Mouse (Mus musculus) inflammation-experienced regulatory T-cells, adult 16 weeks (primary cell): ENCODE measurements around the gene Mrpl50. TPM values are rescaled to one million over a fixed set of nuclear protein-coding genes. Genes with fewer than 3 reads are reported as not detected.

Experiments
- polyA plus RNA-seq: library from polyadenylated mRNA; unstranded; fragments of 100-300 nt; shearing (Covaris generic); gene quantifications from one replicate; pipeline ENCODE4 v1.2.1, GENCODE M21; 2017

The Mrpl50 gene
- 33.1 TPM for polyA plus RNA-seq

GRCm38 (mm10) chr4:49520572-49521340 is at the start of gene Mrpl50, which contains the start of gene Zfp189:
Gene Mrpl50 (minus strand): TSS chr4:49521093.
Gene Zfp189 (plus strand): TSS chr4:49521176.

GRCm38 (mm10) chr4:49549383-49549782 is 28.5 kb upstream of the Mrpl50 start, which contains the start of gene Aldob:
Gene Aldob (minus strand): TSS chr4:49549546.

DNA sequence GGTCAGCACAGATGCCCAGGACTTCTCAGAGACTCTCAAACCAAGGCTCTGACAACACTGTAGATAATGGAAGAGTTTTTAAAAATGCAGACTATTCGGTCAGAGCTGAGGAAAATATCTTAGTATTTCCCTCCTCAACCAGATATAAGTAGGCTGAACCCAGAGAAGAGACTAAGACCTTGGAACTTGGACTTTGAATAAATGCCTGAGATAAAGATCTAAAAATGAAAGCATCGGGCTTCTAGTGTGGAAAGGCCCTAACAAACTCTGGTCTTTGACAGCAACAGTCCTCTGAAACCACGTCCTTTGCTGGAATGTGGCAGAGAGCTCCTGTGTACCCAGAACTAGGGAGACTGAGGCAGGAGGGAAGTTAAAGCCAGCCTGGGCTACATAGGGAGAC is 14.5 kb downstream of the Mrpl50 start, which contains the start of gene Baat:
TSS of gene Baat (minus strand) at position 172 of the 400 bp plus-strand sequence.

GRCm38 (mm10) chr4:49473435-49474100 is 47.3 kb downstream of the Mrpl50 start, which contains the start of gene Acnat1:
Gene Acnat1 (minus strand): TSS chr4:49473912.

Other genes starting within 250 kb of the Mrpl50 start
- not detected for gene Acnat2, start 112.9 kb downstream of the Mrpl50 start, polyA plus RNA-seq
- gene Acnat1, start 47.2 kb downstream of the Mrpl50 start, polyA plus RNA-seq = not detected
- not detected for gene Baat, start 14.5 kb downstream of the Mrpl50 start, polyA plus RNA-seq
- 6.2 TPM for gene Zfp189, start 83 bp upstream of the Mrpl50 start, polyA plus RNA-seq
- not detected for gene Aldob, start 28.5 kb upstream of the Mrpl50 start, polyA plus RNA-seq
- not detected for gene Tmem246, start 76.8 kb upstream of the Mrpl50 start, polyA plus RNA-seq
- gene Rnf20, start 110.9 kb upstream of the Mrpl50 start, polyA plus RNA-seq = 70.5 TPM
- gene Ppp3r2, start 160.9 kb upstream of the Mrpl50 start, polyA plus RNA-seq = not detected